Mouse (Mus musculus) forebrain, embryonic 11.5 days (tissue): ENCODE measurements around the gene Gm20388. TPM values are rescaled to one million over a fixed set of nuclear protein-coding genes. Genes with fewer than 3 reads are reported as not detected.

Experiments used
- ATAC-seq: fragments of 200-750 bp; cut with Nextera tagmentation; replicated peaks from 2 replicates; pipeline ENCODE4 v1.8.0; 2017; ENCODE audit warnings: moderate TSS enrichment; ENCODE audit not compliant: low FRiP score
- DNase-seq: peaks from one replicate; pipeline ENCODE4 v3.0.0-alpha.2; 2017; ENCODE audit warnings: low spot score
- H3K27ac ChIP-seq: fragments of 300-500 bp; sonication (generic); 2 replicates; pipeline ENCODE4 v1.5.1; 2014; ENCODE audit warnings: low read depth, low read length
- H3K27me3 ChIP-seq: fragments of 300-500 bp; sonication (generic); 2 replicates; pipeline ENCODE4 v1.6.1; 2014; ENCODE audit warnings: mild to moderate bottlenecking, low read length, mixed read lengths; ENCODE audit not compliant: control insufficient read depth, insufficient read depth
- H3K36me3 ChIP-seq: fragments of 300-500 bp; sonication (generic); 2 replicates; pipeline ENCODE4 v1.6.1; 2014; ENCODE audit warnings: mild to moderate bottlenecking, low read length, moderate library complexity, mixed read lengths; ENCODE audit not compliant: control insufficient read depth, insufficient read depth
- H3K4me1 ChIP-seq: fragments of 300-500 bp; sonication (generic); replicated peaks from 2 replicates; pipeline ENCODE4 v1.6.1; 2014; ENCODE audit warnings: low read length, mixed read lengths; ENCODE audit not compliant: control insufficient read depth, insufficient read depth
- H3K4me2 ChIP-seq: fragments of 300-500 bp; sonication (generic); 2 replicates; pipeline ENCODE4 v1.6.1; 2014; ENCODE audit warnings: low read depth, mild to moderate bottlenecking, low read length, moderate library complexity, mixed read lengths; ENCODE audit not compliant: severe bottlenecking
- H3K4me3 ChIP-seq: fragments of 300-500 bp; sonication (generic); 2 replicates; pipeline ENCODE4 v1.5.1; 2014; ENCODE audit warnings: low read depth, low read length
- H3K9ac ChIP-seq: fragments of 300-500 bp; sonication (generic); 2 replicates; pipeline ENCODE4 v1.6.1; 2014; ENCODE audit warnings: low read length
- H3K9me3 ChIP-seq: fragments of 300-500 bp; sonication (generic); 2 replicates; pipeline ENCODE4 v1.6.1; 2016; ENCODE audit warnings: low read length, mixed read lengths; ENCODE audit not compliant: control insufficient read depth
- WGBS: fragments of 180-500 bp; shearing (Covaris S2); extraction: QIAGEN DNeasy Blood & Tissue Kit; methylation state at CpG from one replicate; pipeline ENCODE4 v1.1.7; 2014; 5-methylcytosine and 5-hydroxymethylcytosine counted together
- polyA plus RNA-seq: library from polyadenylated mRNA; unstranded; fragments of >200 nt; fragmentation: Nextera tagmentation; extraction: Ambion mirVana; gene quantifications from 2 replicates; pipeline ENCODE4 v1.2.1, GENCODE M21; 2014

Gene Gm20388
- polyA plus RNA-seq, 1 experiment from 2014 or later, result not detected

DNA sequence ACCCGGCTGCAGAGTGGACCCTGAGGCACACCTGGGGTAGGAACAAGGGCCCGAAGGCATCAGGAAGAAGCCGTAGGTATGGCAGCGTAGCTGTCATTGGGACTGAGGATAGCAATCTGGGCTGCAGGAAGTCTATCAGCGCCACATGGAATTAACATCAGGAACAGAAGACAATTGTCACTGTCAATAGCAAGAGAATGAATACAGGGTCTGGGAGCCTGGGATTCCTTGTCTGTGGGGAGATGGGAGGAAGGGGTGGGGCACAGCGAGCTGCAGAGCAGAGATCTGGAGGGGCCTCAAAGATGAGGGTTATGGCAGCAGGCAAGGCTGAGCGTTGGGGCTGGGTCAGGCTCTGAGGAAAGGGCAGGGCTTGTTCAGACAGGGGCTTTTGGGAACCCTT lies 903.2 kb downstream of the Gm20388 start:
- Histone ChIP-seq H3K4me3 (no peak overlapping the region), H3K36me3 (no peaks in the 10 kb centered on the region)
- 80% methylated on average over 7 of the region's 7 CpGs for WGBS

GRCm38 (mm10) chr8:120816371-120816770 lies 905.7 kb downstream of the Gm20388 start:
- 78% methylated on average over 5 of the region's 5 CpGs for WGBS
- no peak for DNase-seq

More for the DNA sequence above, 903.2 kb downstream of the Gm20388 start:
- Histone ChIP-seq H3K9me3 (no peaks in the 10 kb centered on the region), H3K9ac (no peak overlapping the region), H3K27ac (no peak overlapping the region), H3K27me3 (no peaks in the 10 kb centered on the region), H3K4me2 (no peak overlapping the region), H3K4me1 (no peaks in the 10 kb centered on the region)
- ATAC-seq, result no peak
- DNase-seq, result no peak

GRCm38 (mm10) chr8:120819906-120820305 lies 909.3 kb downstream of the Gm20388 start:
- Histone ChIP-seq H3K9me3 (no peaks in the 10 kb centered on the region), H3K27ac (no peak overlapping the region), H3K27me3 (peaks cover 3% of the 10 kb centered on the region; the same call in 1 of the 2 replicates), H3K4me3 (no peak overlapping the region), H3K4me2 (no peak overlapping the region), H3K36me3 (no peaks in the 10 kb centered on the region), H3K4me1 (no peaks in the 10 kb centered on the region), H3K9ac (no peak overlapping the region)
- DNase-seq, result no peak
- no peak for ATAC-seq

More at GRCm38 (mm10) chr8:120816371-120816770, 905.7 kb downstream of the Gm20388 start:
- Histone ChIP-seq H3K36me3 (no peaks in the 10 kb centered on the region), H3K9ac (no peak overlapping the region), H3K9me3 (no peaks in the 10 kb centered on the region), H3K4me1 (no peaks in the 10 kb centered on the region), H3K27ac (no peak overlapping the region), H3K4me3 (no peak overlapping the region), H3K27me3 (peaks cover 3% of the 10 kb centered on the region; the same call in 1 of the 2 replicates), H3K4me2 (no peak overlapping the region)
- no peak for ATAC-seq

GRCm38 (mm10) chr8:120821399-120822170 lies 910.9 kb downstream of the Gm20388 start:
- Histone ChIP-seq H3K36me3 (no peaks in the 10 kb centered on the region), H3K4me3 (no peak overlapping the region), H3K27ac (no peak overlapping the region), H3K9me3 (no peaks in the 10 kb centered on the region), H3K9ac (no peak overlapping the region), H3K4me2 (no peak overlapping the region), H3K4me1 (no peaks in the 10 kb centered on the region), H3K27me3 (peaks cover 3% of the 10 kb centered on the region; the same call in 1 of the 2 replicates)
- 33% methylated on average over 9 of the region's 9 CpGs for WGBS
- DNase-seq (peak; percentile 75), ATAC-seq (no peak)

GRCm38 (mm10) chr8:120823331-120823730 lies 912.7 kb downstream of the Gm20388 start:
- WGBS, result 37% methylated on average over 6 of the region's 6 CpGs
- ATAC-seq (no peak), DNase-seq (no peak)
- Histone ChIP-seq H3K9ac (no peak overlapping the region), H3K4me3 (no peak overlapping the region), H3K4me1 (no peaks in the 10 kb centered on the region), H3K9me3 (no peaks in the 10 kb centered on the region), H3K27ac (no peak overlapping the region), H3K27me3 (peaks cover 3% of the 10 kb centered on the region; the same call in 1 of the 2 replicates), H3K4me2 (no peak overlapping the region), H3K36me3 (no peaks in the 10 kb centered on the region)

GRCm38 (mm10) chr8:120823887-120824286 lies 913.2 kb downstream of the Gm20388 start:
- no peak for ATAC-seq
- Histone ChIP-seq H3K36me3 (no peaks in the 10 kb centered on the region), H3K4me3 (no peak overlapping the region), H3K27ac (no peak overlapping the region), H3K9me3 (no peaks in the 10 kb centered on the region), H3K4me2 (no peak overlapping the region), H3K9ac (no peak overlapping the region), H3K4me1 (no peaks in the 10 kb centered on the region), H3K27me3 (peaks cover 3% of the 10 kb centered on the region; the same call in 1 of the 2 replicates)
- 63% methylated on average over 8 of the region's 8 CpGs for WGBS
- DNase-seq, result no peak

DNA sequence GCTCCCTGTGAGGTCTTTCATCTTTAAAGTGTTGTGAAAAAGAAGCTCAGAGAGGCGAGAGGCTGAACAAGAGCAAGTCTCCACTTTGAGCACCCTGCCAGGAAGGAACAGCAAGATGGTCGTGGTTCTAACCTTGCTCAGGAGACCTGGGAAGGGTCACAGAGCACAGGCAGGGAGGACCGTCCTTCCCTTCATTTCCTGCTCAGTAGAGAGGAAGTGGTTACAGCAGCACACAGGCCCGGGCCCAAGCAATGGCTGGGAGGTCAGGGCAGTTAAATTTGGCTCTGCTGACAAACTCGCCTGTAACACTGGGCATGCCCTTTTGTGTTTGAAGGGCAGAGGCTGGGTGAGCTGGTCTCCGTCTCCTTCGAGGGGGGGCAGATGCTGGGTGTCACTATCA lies 914.0 kb downstream of the Gm20388 start:
- Histone ChIP-seq H3K27ac (no peak overlapping the region), H3K4me2 (no peak overlapping the region), H3K9me3 (no peaks in the 10 kb centered on the region), H3K4me1 (no peaks in the 10 kb centered on the region), H3K9ac (no peak overlapping the region), H3K4me3 (no peak overlapping the region), H3K27me3 (peaks cover 3% of the 10 kb centered on the region; the same call in 1 of the 2 replicates), H3K36me3 (no peaks in the 10 kb centered on the region)
- DNase-seq, result no peak
- no peak for ATAC-seq
- WGBS, result 74% methylated on average over 7 of the region's 7 CpGs

DNA sequence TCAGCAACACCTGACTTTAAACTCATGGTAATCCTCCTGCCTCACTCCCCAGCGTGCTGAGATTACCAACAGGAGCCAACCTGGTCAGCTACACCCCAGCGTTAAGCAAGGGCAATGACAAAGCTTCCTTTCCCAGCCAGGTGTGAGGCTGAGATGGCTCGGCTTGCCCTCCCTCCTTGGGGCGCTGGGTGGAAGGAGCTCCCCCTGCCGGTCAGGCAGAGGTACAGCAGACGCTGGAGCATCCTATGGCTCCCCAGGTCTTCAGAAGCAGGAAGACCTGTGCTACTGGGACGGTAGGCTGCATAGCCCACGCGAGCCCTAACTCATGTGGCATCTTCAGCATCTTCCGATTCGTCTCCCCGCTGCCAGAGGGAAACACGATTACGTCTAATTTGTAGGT lies 917.6 kb downstream of the Gm20388 start:
- Histone ChIP-seq H3K27me3 (no peaks in the 10 kb centered on the region), H3K9ac (no peak overlapping the region), H3K4me3 (no peak overlapping the region), H3K9me3 (no peaks in the 10 kb centered on the region), H3K36me3 (no peaks in the 10 kb centered on the region), H3K4me1 (no peaks in the 10 kb centered on the region), H3K4me2 (no peak overlapping the region), H3K27ac (no peak overlapping the region)
- ATAC-seq, result no peak
- WGBS, result 8% methylated on average over 14 of the region's 14 CpGs
- peak; percentile 75 for DNase-seq

GRCm38 (mm10) chr8:120830661-120831060 lies 920.0 kb downstream of the Gm20388 start:
- Histone ChIP-seq H3K36me3 (no peaks in the 10 kb centered on the region), H3K9me3 (no peaks in the 10 kb centered on the region), H3K4me2 (no peak overlapping the region), H3K27ac (no peak overlapping the region), H3K9ac (no peak overlapping the region), H3K4me3 (no peak overlapping the region), H3K27me3 (no peaks in the 10 kb centered on the region), H3K4me1 (no peaks in the 10 kb centered on the region)
- ATAC-seq (no peak), DNase-seq (no peak)
- WGBS, result 88% methylated on average over 12 of the region's 12 CpGs
